Mouse (Mus musculus): ENCODE results near the gene Enthd1. TPM values are rescaled to one million over a fixed set of nuclear protein-coding genes. Genes with fewer than 3 reads are reported as not detected.

Gene Enthd1
- polyA plus RNA-seq, 1 experiment from 2014 or later: not detected

DNA sequence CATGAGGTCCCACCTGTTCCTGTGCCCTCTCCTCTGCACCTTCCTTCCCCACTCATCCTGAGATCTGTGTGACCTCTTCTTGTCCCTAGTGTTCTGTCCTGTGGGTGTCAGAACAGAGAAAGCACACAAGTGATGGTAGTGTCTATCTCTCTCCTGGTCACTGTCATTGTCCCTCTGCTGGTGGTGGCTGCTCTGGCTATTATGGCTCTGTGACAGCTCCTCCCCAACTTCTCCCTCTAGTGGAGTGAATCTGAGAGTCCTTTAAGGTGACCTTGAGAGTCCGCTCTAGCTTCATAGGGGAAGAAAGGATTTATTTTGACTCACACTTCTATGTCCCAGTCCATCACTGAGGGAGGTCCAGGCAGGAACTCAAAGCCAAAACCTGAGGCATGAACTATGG lies 79.4 kb downstream of the Enthd1 start:
- 0 out of 2 replicates have a peak overlapping the region, but pooled peaks have one; percentile 53 for H3K27ac ChIP-seq
- H3K9me3 ChIP-seq (replicated peaks): no peaks in the 10 kb centered on the region
- no peaks in the 10 kb centered on the region for H3K27me3 ChIP-seq (ENCODE audit: low read depth, poor library complexity, severe bottlenecking)
- 100% methylated on average over 1 of the region's 1 CpGs for WGBS
- H3K36me3 ChIP-seq: no peaks in the 10 kb centered on the region
- peaks cover 38% of the 10 kb centered on the region for H3K4me1 ChIP-seq
- no peak for DNase-seq (ENCODE audit: low spot score)
- H3K4me3 ChIP-seq: no peak overlapping the region

DNA sequence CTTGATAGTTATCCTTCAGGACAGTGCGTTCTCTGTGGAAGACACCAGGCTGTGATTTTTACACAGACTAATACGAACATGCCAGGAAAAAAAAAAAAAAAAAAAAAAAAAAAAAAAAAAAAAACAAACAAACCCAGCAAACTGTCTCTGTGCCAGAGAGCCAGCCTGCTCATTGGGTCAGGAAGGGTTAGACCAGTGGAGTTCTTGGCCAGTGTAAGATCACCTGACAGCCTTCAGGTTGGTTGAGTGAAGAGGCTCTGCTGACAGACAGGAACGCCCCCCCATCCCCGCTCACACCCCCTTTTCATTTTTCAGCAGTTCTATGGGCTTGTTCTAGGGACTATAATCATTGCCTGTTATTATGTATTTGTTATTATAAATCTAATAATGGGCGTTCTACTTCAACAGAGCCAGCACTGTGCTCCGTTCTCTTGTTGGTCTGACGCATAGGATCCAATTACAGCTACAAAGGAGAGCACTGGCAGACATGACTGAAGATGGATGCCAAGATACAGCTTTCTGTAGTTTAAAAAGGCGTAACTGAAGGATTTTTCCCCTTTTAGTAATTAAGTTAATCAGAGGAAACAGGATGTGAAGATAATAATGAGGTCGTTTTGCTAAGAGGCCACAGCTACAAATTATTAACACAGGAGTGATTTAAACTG lies 81.8 kb downstream of the Enthd1 start:
- Histone ChIP-seq H3K36me3 (no peaks in the 10 kb centered on the region), H3K4me1 (peaks cover 26% of the 10 kb centered on the region), H3K9me3 (replicated peaks) (no peaks in the 10 kb centered on the region), H3K4me3 (no peak overlapping the region), H3K27me3 (ENCODE audit: low read depth, poor library complexity, severe bottlenecking) (no peaks in the 10 kb centered on the region), H3K27ac (no peak overlapping the region)
- 57% methylated on average over 9 of the region's 9 CpGs for WGBS
- DNase-seq (ENCODE audit: low spot score): no peak

DNA sequence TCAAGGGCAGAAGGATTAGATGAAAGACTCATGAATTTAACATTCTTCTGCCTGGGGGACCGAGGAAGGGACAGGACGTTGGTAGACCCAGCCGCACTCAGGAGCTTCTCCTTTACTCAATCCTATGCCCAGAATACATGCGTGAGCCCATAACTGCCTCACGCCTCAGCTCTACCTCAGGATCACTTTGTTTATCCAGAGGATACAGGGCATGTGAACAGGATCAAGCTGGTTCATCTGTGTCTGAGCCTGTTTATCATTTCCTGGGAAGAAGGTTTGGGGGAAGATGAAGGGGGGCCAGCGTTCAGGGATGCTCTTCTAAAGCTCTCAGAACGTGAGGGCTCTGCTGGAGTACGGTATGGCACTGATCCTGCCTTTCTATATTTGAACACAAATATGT lies 82.6 kb downstream of the Enthd1 start:
- no peak for DNase-seq (ENCODE audit: low spot score)
- no peak overlapping the region for H3K27ac ChIP-seq
- H3K36me3 ChIP-seq: no peaks in the 10 kb centered on the region
- H3K9me3 ChIP-seq (replicated peaks): no peaks in the 10 kb centered on the region
- WGBS: 84% methylated on average over 8 of the region's 8 CpGs
- H3K27me3 ChIP-seq (ENCODE audit: low read depth, poor library complexity, severe bottlenecking): no peaks in the 10 kb centered on the region
- H3K4me1 ChIP-seq: peaks cover 25% of the 10 kb centered on the region
- H3K4me3 ChIP-seq: no peak overlapping the region

DNA sequence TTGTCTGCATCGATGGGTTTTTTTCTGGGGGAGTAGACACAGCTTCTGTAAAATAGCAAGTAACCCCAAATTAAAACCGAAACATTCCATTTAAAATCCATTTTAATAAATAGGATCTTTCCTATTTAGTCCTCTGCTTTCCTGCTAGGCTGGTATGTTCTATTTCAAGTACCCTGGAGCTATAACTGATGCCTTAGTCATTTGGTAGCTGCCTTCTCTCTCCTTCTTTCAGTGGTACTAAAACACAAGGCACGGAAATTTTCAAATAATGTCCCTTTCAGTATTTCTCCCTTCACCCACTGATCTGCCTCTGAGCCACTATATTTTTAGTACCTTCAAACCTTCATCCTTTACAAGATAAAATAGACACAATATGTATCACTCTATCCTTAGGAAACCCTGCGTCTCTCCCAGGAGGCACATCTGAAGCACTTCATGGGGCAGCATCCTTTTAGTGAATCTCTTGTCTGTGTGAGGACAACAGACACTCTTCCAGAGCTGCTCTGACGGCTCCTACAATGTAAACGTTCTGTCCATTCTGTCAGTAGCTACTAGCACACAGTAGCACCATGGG lies 90.4 kb downstream of the Enthd1 start:
- no peak for DNase-seq (ENCODE audit: low spot score)
- 83% methylated on average over 6 of the region's 6 CpGs for WGBS
- Histone ChIP-seq H3K27ac (no peak overlapping the region), H3K4me1 (peaks cover 18% of the 10 kb centered on the region), H3K36me3 (no peaks in the 10 kb centered on the region), H3K27me3 (ENCODE audit: low read depth, poor library complexity, severe bottlenecking) (peaks cover 7% of the 10 kb centered on the region; the same call in 1 of the 2 replicates), H3K4me3 (no peak overlapping the region), H3K9me3 (replicated peaks) (no peaks in the 10 kb centered on the region)

DNA sequence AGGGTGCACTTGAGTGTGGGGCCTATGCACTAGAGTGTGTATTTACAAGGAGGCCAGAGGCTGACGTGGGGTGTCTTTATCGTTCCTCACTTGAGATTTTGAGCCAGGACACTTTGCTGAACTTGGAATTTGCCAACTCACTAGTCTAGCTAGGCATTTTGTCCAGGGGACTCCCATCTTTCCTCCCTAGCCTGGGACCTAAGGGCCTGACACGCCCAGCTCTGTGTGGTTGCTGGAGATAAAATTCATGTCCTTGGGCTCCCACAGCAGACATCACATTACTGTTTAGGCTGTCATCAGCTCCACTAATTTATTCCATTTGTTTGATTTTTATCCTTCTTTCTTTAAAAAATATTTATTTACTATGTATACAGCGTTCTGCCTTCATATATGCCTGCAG lies 97.1 kb downstream of the Enthd1 start:
- Histone ChIP-seq H3K4me1 (peaks cover 14% of the 10 kb centered on the region), H3K27me3 (ENCODE audit: low read depth, poor library complexity, severe bottlenecking) (peaks cover 16% of the 10 kb centered on the region), H3K27ac (no peak overlapping the region), H3K36me3 (no peaks in the 10 kb centered on the region), H3K9me3 (replicated peaks) (no peaks in the 10 kb centered on the region), H3K4me3 (no peak overlapping the region)
- WGBS: 86% methylated on average over 4 of the region's 4 CpGs
- DNase-seq (ENCODE audit: low spot score): no peak

DNA sequence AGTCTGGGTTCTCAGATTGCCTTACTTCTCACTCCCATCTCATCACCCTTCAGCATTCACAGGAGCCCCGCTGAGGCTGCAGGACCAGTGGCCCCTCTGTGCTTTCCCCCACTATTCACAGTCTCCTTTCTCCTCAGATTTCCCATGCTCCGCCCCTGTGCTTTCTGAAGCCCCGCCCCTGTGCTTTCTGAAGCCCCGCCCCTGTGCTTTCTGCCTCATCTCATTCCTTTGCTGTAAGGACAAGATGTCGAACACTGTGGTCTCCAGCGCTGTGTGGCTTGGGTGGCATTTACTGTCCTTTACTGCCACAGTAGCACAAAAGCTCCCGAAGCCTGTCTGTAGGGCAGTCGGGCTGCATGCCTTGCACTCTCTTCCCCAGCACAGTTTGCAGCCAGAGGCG lies 102.8 kb downstream of the Enthd1 start:
- WGBS: 0% methylated on average over 9 of the region's 9 CpGs
- Histone ChIP-seq H3K9me3 (replicated peaks) (no peaks in the 10 kb centered on the region), H3K4me1 (peaks cover 32% of the 10 kb centered on the region), H3K4me3 (peak overlapping the region; percentile 40), H3K36me3 (no peaks in the 10 kb centered on the region), H3K27ac (peak overlapping the region; percentile 47), H3K27me3 (ENCODE audit: low read depth, poor library complexity, severe bottlenecking) (peaks cover 35% of the 10 kb centered on the region)
- peak; percentile 60 for DNase-seq (ENCODE audit: low spot score)

DNA sequence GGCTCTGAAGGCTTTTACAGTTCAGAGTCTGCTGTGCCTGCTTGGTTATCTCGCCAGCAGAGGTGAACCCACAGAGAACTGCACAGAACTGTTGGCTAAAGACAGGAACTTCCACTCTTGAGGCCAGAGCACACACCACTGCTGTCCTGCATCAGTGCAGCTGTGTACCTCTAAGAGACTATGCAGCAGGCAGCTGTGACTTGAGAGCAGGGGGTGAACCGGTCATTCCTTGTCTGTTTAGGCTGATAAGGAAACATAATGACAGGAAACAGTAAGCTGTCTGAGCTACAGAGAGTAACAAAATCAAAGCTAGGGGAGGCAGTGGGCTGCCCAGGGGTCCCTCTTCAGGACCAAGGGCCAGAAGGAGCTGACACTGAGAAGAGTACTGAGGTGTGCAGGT lies 103.5 kb downstream of the Enthd1 start:
- no peaks in the 10 kb centered on the region for H3K9me3 ChIP-seq (replicated peaks)
- H3K27ac ChIP-seq: no peak overlapping the region
- peaks cover 35% of the 10 kb centered on the region for H3K27me3 ChIP-seq (ENCODE audit: low read depth, poor library complexity, severe bottlenecking)
- WGBS: 54% methylated on average over 2 of the region's 2 CpGs
- no peaks in the 10 kb centered on the region for H3K36me3 ChIP-seq
- H3K4me3 ChIP-seq: no peak overlapping the region
- peaks cover 32% of the 10 kb centered on the region for H3K4me1 ChIP-seq
- DNase-seq (ENCODE audit: low spot score): no peak

DNA sequence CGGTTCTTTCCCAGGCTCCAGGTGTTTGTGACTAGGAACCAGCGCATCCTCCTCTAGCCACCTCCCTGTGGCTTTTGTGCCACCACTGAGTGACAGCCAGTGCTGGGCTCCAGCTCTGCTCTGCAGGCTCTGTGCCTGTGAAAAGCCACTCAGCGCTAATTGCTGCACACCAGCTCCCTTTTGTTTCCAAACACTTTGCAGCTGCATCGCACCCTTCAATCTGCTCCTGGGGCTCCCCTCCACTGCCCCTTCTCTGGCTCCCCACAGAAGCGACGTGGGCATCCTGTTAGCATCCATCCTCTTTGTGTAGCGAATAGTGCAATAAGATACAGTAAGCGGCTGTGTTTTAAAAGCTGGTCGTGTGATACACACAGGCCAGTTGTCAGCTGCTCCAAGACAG lies 104.9 kb downstream of the Enthd1 start:
- peaks cover 35% of the 10 kb centered on the region for H3K27me3 ChIP-seq (ENCODE audit: low read depth, poor library complexity, severe bottlenecking)
- peaks cover 32% of the 10 kb centered on the region for H3K4me1 ChIP-seq
- DNase-seq (ENCODE audit: low spot score): no peak
- 60% methylated on average over 9 of the region's 9 CpGs for WGBS
- H3K9me3 ChIP-seq (replicated peaks): no peaks in the 10 kb centered on the region
- no peak overlapping the region for H3K27ac ChIP-seq
- H3K36me3 ChIP-seq: no peaks in the 10 kb centered on the region
- H3K4me3 ChIP-seq: no peak overlapping the region

DNA sequence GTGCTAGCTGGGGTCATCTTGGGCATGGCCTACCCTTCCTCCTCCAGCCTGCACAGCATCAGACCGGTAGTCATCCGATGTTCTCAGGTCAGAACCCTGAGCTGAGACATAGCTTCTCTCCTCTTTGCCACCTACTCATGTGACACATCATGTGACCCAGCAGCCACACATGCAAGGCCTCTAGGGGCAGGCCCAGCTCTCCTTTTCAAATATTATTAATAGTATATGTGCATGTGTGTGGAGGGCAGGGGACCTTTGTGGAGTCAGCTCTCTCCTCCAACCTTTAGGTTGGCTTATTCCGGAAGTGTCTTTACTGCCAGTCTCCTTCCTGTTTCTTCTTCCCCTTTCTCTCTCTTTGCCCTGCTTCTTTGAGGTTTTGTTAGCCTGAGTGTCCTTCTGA lies 107.0 kb downstream of the Enthd1 start:
- no peak overlapping the region for H3K27ac ChIP-seq

DNA sequence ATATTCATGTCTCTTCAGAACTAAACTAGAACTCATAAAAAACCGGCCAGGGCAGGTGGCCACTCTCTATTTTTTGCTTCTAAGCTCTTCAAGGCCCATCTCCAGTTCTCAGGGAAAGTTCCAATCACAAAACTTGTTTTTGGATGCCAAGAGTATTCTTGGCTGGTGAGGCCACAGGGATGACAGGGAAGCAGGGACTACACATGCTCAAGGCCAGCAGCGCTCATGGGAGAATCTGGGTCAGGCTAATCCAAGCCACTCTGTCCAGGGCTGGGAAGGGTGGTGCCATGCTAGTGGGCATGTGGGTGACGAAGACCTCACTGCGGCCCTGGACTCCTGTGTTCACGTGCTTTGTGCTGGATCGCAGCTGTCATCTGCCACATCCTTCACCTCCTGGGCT lies 110.5 kb downstream of the Enthd1 start:
- DNase-seq (ENCODE audit: low spot score): no peak
- Histone ChIP-seq H3K4me3 (no peak overlapping the region), H3K27me3 (ENCODE audit: low read depth, poor library complexity, severe bottlenecking) (no peaks in the 10 kb centered on the region), H3K9me3 (replicated peaks) (no peaks in the 10 kb centered on the region), H3K36me3 (no peaks in the 10 kb centered on the region), H3K27ac (no peak overlapping the region), H3K4me1 (peaks cover 9% of the 10 kb centered on the region)
- WGBS: 82% methylated on average over 6 of the region's 6 CpGs

More for the DNA sequence above, 107.0 kb downstream of the Enthd1 start:
- Histone ChIP-seq H3K4me1 (peaks cover 24% of the 10 kb centered on the region), H3K36me3 (no peaks in the 10 kb centered on the region), H3K9me3 (replicated peaks) (no peaks in the 10 kb centered on the region), H3K4me3 (no peak overlapping the region), H3K27me3 (ENCODE audit: low read depth, poor library complexity, severe bottlenecking) (peaks cover 20% of the 10 kb centered on the region)
- WGBS: 87% methylated on average over 3 of the region's 3 CpGs
- DNase-seq (ENCODE audit: low spot score): no peak

DNA sequence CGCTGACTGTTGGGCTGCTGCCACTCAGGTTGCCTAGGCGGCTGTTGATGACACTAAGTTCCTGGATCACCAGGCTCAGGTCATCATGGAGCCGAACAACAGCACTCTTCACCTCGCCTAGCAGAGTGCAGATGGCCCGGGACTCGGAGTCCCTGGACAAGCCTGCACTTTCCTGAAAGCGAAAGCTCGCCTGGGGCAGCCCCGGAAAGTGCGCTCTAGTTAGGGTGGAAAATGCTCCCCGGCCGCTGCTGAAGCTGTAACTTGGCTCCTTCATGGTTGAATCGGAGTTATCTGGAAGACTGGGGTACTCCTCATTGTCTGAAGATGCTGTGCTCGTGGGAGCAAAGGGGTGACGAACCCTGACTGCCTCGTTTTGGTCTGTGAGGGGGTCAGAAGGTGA lies 112.5 kb downstream of the Enthd1 start:
- peaks cover 9% of the 10 kb centered on the region for H3K4me1 ChIP-seq
- no peaks in the 10 kb centered on the region for H3K27me3 ChIP-seq (ENCODE audit: low read depth, poor library complexity, severe bottlenecking)
- WGBS: 35% methylated on average over 16 of the region's 16 CpGs
- no peaks in the 10 kb centered on the region for H3K9me3 ChIP-seq (replicated peaks)
- H3K27ac ChIP-seq: no peak overlapping the region
- H3K4me3 ChIP-seq: no peak overlapping the region
- no peaks in the 10 kb centered on the region for H3K36me3 ChIP-seq
- no peak for DNase-seq (ENCODE audit: low spot score)

DNA sequence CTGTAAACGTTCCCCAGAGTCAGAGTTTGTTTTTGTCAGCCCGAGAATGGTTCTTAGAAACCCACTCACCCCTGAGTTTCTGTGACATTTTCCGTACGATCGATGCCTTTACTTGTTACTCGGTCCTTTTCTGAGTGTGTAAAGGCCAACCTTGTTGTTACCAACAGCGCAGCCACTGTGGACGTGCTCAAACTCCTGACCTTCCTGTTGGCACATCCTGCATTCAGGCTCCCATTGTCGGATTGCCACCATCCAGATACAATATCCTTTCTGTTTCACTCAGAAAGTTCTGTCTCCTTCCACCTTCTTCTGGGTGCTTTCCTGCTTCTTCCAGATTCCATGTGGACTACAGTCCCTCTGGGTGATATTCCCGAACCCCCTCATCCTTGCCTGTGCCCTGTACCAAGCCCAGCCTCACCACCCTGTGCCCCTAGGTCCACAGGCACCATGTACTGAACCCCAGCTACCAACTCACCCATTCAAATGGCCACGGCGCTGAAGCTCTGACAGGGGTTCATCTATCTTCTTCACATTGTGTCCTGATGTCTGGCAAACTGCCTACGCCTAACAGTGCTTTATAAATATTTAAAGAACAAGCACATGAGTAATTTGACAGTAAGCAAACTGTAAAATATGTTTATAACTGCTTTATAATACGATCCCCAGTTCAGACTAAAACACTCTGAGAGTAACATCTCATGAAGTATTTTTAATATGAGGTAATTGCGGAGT lies 118.8 kb downstream of the Enthd1 start:
- Histone ChIP-seq H3K4me3 (no peak overlapping the region), H3K4me1 (no peaks in the 10 kb centered on the region), H3K27ac (no peak overlapping the region), H3K36me3 (no peaks in the 10 kb centered on the region), H3K9me3 (replicated peaks) (no peaks in the 10 kb centered on the region), H3K27me3 (ENCODE audit: low read depth, poor library complexity, severe bottlenecking) (no peaks in the 10 kb centered on the region)
- 87% methylated on average over 15 of the region's 15 CpGs for WGBS
- no peak for DNase-seq (ENCODE audit: low spot score)

DNA sequence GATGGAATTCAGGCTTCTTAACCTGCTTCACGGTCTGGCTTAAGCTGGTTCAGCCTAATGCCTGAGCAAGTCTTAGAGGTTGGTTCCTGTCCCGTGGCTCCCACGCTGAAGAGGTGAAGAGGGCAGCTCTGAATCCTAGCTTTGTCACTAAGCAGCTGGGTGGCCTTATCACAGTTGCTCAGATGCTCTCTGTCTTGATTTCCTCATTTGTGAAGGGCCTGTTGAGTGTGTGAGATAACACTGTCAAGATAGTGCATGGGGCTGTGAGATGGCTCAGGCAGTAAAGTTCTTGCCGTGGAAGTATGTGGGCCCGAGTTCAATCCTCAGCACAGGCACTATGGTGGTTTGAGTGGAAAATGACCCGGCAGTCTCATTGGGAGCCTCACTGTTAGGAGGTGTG lies 124.8 kb downstream of the Enthd1 start:
- Histone ChIP-seq H3K36me3 (no peaks in the 10 kb centered on the region), H3K9me3 (replicated peaks) (no peaks in the 10 kb centered on the region), H3K4me1 (peaks cover 10% of the 10 kb centered on the region), H3K27ac (no peak overlapping the region), H3K27me3 (ENCODE audit: low read depth, poor library complexity, severe bottlenecking) (no peaks in the 10 kb centered on the region), H3K4me3 (no peak overlapping the region)
- DNase-seq (ENCODE audit: low spot score): no peak
- WGBS: 80% methylated on average over 6 of the region's 6 CpGs

Data from limb, embryonic 10.5 days (tissue).